Mouse (Mus musculus): Measurements from ENCODE around the gene Pkhd1. TPM values are rescaled to one million over a fixed set of nuclear protein-coding genes. Genes with fewer than 3 reads are reported as not detected.

The Pkhd1 gene
- polyA plus RNA-seq, 2 experiments: 0.15 TPM

DNA sequence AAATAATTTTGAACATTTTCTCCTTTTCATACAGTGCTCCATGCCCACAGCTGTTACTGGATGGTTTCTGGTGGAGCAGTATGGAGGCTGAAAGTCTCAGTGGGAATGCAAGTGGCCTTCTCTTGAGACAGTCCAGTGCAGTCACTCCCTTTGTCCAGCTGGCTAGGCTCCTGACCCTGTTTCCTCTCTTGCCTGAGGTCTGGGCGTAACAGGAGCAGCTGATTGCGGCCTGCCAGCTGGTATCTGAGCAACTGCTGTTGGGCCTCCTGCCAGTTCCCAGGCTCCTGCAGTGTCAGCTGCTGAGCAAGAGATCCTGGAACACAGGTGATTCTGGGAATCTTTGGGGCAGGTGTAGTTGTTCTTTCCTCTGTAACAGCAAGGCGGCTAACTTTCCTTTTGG, 559.6 kb downstream of the Pkhd1 start:
- ATAC-seq (ENCODE audit: insufficient read depth) (no peak), DNase-seq (ENCODE audit: low read depth in 3 of 3, low spot score in 3 of 3) (no peak)
- Histone ChIP-seq H3K4me3 (ENCODE audit: insufficient read depth in 1 of 2, low read depth in 2 of 2, low read length in 2 of 2) (no peak overlapping the region), H3K4me1 (replicated peaks; ENCODE audit: control insufficient read depth in 2 of 2, insufficient read depth in 2 of 2, low read length in 1 of 2) (no peaks in the 10 kb centered on the region), H3K27me3 (ENCODE audit: control insufficient read depth, insufficient read depth, low read length) (no peaks in the 10 kb centered on the region), H3K9ac (replicated peaks) (no peak overlapping the region), H3K36me3 (replicated peaks; ENCODE audit: control insufficient read depth, insufficient read depth, low read depth) (no peaks in the 10 kb centered on the region), H3K9me3 (ENCODE audit: control insufficient read depth, low read length) (no peaks in the 10 kb centered on the region), H3K4me2 (ENCODE audit: low read depth) (no peak overlapping the region), H3K27ac (no peak overlapping the region)
- 55% methylated on average over 3 of the region's 3 CpGs for WGBS (ENCODE audit: insufficient replicate concordance)
- no peak for TF ChIP-seq EP300 (IDR thresholded peaks at IDR 0.05; ENCODE audit: low read depth)
- TF ChIP-seq CTCF (IDR thresholded peaks at IDR 0.05; ENCODE audit: low read depth): no peak

DNA sequence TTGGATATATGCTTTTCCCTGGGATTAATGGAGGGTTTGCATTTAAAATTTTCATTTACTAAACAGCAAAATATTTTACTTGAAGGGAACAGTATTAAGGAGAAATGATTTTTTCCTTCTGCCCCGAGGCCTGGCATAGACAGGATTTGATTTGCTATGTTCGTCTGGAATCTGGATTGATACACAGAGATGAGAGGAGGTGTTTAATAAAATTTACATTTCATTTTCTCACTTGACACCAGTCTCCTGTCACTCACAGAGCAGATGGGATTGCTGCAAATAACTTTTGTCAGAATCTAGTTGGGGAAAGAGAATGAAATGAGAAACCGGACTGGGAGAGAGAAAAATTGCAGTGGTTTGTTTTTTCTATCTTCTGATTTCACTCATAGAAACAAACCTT, 578.5 kb downstream of the Pkhd1 start:
- Histone ChIP-seq H3K27ac (no peak overlapping the region), H3K27me3 (ENCODE audit: control insufficient read depth, insufficient read depth, low read length) (no peaks in the 10 kb centered on the region), H3K4me1 (replicated peaks; ENCODE audit: control insufficient read depth in 2 of 2, insufficient read depth in 2 of 2, low read length in 1 of 2) (no peaks in the 10 kb centered on the region), H3K9me3 (ENCODE audit: control insufficient read depth, low read length) (no peaks in the 10 kb centered on the region), H3K36me3 (replicated peaks; ENCODE audit: control insufficient read depth, insufficient read depth, low read depth) (no peaks in the 10 kb centered on the region), H3K9ac (replicated peaks) (no peak overlapping the region), H3K4me2 (ENCODE audit: low read depth) (no peak overlapping the region), H3K4me3 (ENCODE audit: insufficient read depth in 1 of 2, low read depth in 2 of 2, low read length in 2 of 2) (no peak overlapping the region)
- DNase-seq (ENCODE audit: low read depth in 3 of 3, low spot score in 3 of 3) (no peak), ATAC-seq (ENCODE audit: insufficient read depth) (no peak)
- WGBS (ENCODE audit: insufficient replicate concordance): 58% methylated on average over 3 of the region's 3 CpGs
- no peak for TF ChIP-seq CTCF (IDR thresholded peaks at IDR 0.05; ENCODE audit: low read depth)
- TF ChIP-seq EP300 (IDR thresholded peaks at IDR 0.05; ENCODE audit: low read depth): no peak

DNA sequence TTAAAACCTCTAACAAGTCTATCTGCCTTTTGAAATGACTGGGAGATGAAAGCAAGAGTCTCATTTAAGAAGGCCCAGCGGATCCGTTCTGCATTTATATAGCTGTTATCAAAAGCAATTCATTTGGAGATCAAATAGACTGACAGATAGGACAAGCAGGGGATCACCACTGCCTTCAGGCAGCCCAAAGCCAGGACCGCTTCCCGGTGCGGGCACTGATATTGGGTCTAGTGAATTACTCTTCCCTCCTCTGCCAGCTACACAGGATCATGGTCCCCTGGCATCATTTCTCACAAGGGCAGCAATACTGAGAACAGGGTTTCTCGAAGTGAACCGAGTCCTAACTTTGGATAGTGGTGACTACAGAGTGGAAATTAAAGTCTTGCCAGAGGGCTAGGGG, 582.6 kb downstream of the Pkhd1 start:
- H3K4me3 ChIP-seq (ENCODE audit: insufficient read depth in 1 of 2, low read depth in 2 of 2, low read length in 2 of 2): no peak overlapping the region
- no peaks in the 10 kb centered on the region for H3K27me3 ChIP-seq (ENCODE audit: control insufficient read depth, insufficient read depth, low read length)
- ATAC-seq (ENCODE audit: insufficient read depth) (no peak), DNase-seq (ENCODE audit: low read depth in 3 of 3, low spot score in 3 of 3) (no peak)
- no peaks in the 10 kb centered on the region for H3K9me3 ChIP-seq (ENCODE audit: control insufficient read depth, low read length)
- no peak overlapping the region for H3K27ac ChIP-seq
- no peaks in the 10 kb centered on the region for H3K4me1 ChIP-seq (replicated peaks; ENCODE audit: control insufficient read depth in 2 of 2, insufficient read depth in 2 of 2, low read length in 1 of 2)
- H3K36me3 ChIP-seq (replicated peaks; ENCODE audit: control insufficient read depth, insufficient read depth, low read depth): no peaks in the 10 kb centered on the region
- H3K4me2 ChIP-seq (ENCODE audit: low read depth): no peak overlapping the region
- no peak for TF ChIP-seq EP300 (IDR thresholded peaks at IDR 0.05; ENCODE audit: low read depth)
- no peak overlapping the region for H3K9ac ChIP-seq (replicated peaks)
- 66% methylated on average over 7 of the region's 7 CpGs for WGBS (ENCODE audit: insufficient replicate concordance)

GRCm38 (mm10) chr1:20018198-20018925, 599.5 kb downstream of the Pkhd1 start:
- Histone ChIP-seq H3K4me1 (replicated peaks; ENCODE audit: control insufficient read depth in 2 of 2, insufficient read depth in 2 of 2, low read length in 1 of 2) (no peaks in the 10 kb centered on the region), H3K36me3 (replicated peaks; ENCODE audit: control insufficient read depth, insufficient read depth, low read depth) (no peaks in the 10 kb centered on the region), H3K9ac (replicated peaks) (no peak overlapping the region), H3K9me3 (ENCODE audit: control insufficient read depth, low read length) (no peaks in the 10 kb centered on the region), H3K27me3 (ENCODE audit: control insufficient read depth, insufficient read depth, low read length) (no peaks in the 10 kb centered on the region), H3K4me3 (ENCODE audit: insufficient read depth in 1 of 2, low read depth in 2 of 2, low read length in 2 of 2) (no peak overlapping the region), H3K4me2 (ENCODE audit: low read depth) (no peak overlapping the region), H3K27ac (no peak overlapping the region)
- WGBS (ENCODE audit: insufficient replicate concordance): 61% methylated on average over 8 of the region's 8 CpGs
- no peak for DNase-seq (ENCODE audit: low read depth in 3 of 3, low spot score in 3 of 3)
- TF ChIP-seq EP300 (IDR thresholded peaks at IDR 0.05; ENCODE audit: low read depth) (no peak), CTCF (IDR thresholded peaks at IDR 0.05; ENCODE audit: low read depth) (no peak)
- ATAC-seq (ENCODE audit: insufficient read depth): no peak

- H3K27ac ChIP-seq: no peak overlapping the region
- no peak overlapping the region for H3K4me2 ChIP-seq (ENCODE audit: low read depth)
- H3K36me3 ChIP-seq (replicated peaks; ENCODE audit: control insufficient read depth, insufficient read depth, low read depth): no peaks in the 10 kb centered on the region
- WGBS (ENCODE audit: insufficient replicate concordance): 59% methylated on average over 4 of the region's 4 CpGs
- no peaks in the 10 kb centered on the region for H3K27me3 ChIP-seq (ENCODE audit: control insufficient read depth, insufficient read depth, low read length)
- TF ChIP-seq EP300 (IDR thresholded peaks at IDR 0.05; ENCODE audit: low read depth): no peak
- no peak for TF ChIP-seq CTCF (IDR thresholded peaks at IDR 0.05; ENCODE audit: low read depth)
- no peaks in the 10 kb centered on the region for H3K9me3 ChIP-seq (ENCODE audit: control insufficient read depth, low read length)
- no peak overlapping the region for H3K9ac ChIP-seq (replicated peaks)
- ATAC-seq (ENCODE audit: insufficient read depth): no peak
- no peaks in the 10 kb centered on the region for H3K4me1 ChIP-seq (replicated peaks; ENCODE audit: control insufficient read depth in 2 of 2, insufficient read depth in 2 of 2, low read length in 1 of 2)
- no peak for DNase-seq (ENCODE audit: low read depth in 3 of 3, low spot score in 3 of 3)
- H3K4me3 ChIP-seq (ENCODE audit: insufficient read depth in 1 of 2, low read depth in 2 of 2, low read length in 2 of 2): no peak overlapping the region
Observed at GRCm38 (mm10) chr1:20017619-20018018, 600.2 kb downstream of the Pkhd1 start.

Other genes starting within 250 kb of the Pkhd1 start
- not detected in 2 replicates for gene Il17a, start 112.8 kb upstream of the Pkhd1 start, polyA plus RNA-seq (2012; rRNA removed)
- not detected in 2 replicates for gene Il17a, start 112.8 kb upstream of the Pkhd1 start, polyA plus RNA-seq (2014; fragmentation: Nextera tagmentation; extraction: Ambion mirVana)
- gene Il17f, start 172.6 kb upstream of the Pkhd1 start, polyA plus RNA-seq (2012; rRNA removed): 0.10 and 0.15 TPM in 2 replicates
- gene Il17f, start 172.6 kb upstream of the Pkhd1 start, polyA plus RNA-seq (2014; fragmentation: Nextera tagmentation; extraction: Ambion mirVana): not detected in 2 replicates
- 107 and 110 TPM in 2 replicates for gene Mcm3, start 202.2 kb upstream of the Pkhd1 start, polyA plus RNA-seq (2012; rRNA removed)
- gene Mcm3, start 202.2 kb upstream of the Pkhd1 start, polyA plus RNA-seq (2014; fragmentation: Nextera tagmentation; extraction: Ambion mirVana): 154 and 173 TPM in 2 replicates